Mouse (Mus musculus) limb, embryonic 15.5 days (tissue): Measurements from ENCODE around the gene Stx11. TPM values are rescaled to one million over a fixed set of nuclear protein-coding genes. Genes with fewer than 3 reads are reported as not detected.

Experiments
- ATAC-seq: fragments of 200-750 bp; cut with Nextera tagmentation; 2 replicates; pipeline ENCODE4 v1.8.0; 2017; ENCODE audit warnings: low read depth, moderate TSS enrichment; ENCODE audit not compliant: insufficient number of reproducible peaks, low FRiP score, low TSS enrichment
- H3K27ac ChIP-seq: fragments of 300-500 bp; sonication (generic); 2 replicates; pipeline ENCODE4 v1.5.1; 2015; ENCODE audit warnings: moderate library complexity, mild to moderate bottlenecking, inconsistent platforms
- H3K27me3 ChIP-seq: fragments of 300-500 bp; sonication (generic); 2 replicates; pipeline ENCODE4 v1.6.1; 2015; ENCODE audit warnings: inconsistent platforms
- H3K36me3 ChIP-seq: fragments of 300-500 bp; sonication (generic); 2 replicates; pipeline ENCODE4 v1.6.1; 2015; ENCODE audit warnings: inconsistent platforms
- H3K4me1 ChIP-seq: fragments of 300-500 bp; sonication (generic); 2 replicates; pipeline ENCODE4 v1.6.1; 2015; ENCODE audit warnings: inconsistent platforms
- H3K4me2 ChIP-seq: fragments of 300-500 bp; sonication (generic); 2 replicates; pipeline ENCODE4 v1.6.1; 2015; ENCODE audit warnings: mild to moderate bottlenecking, inconsistent platforms
- H3K4me3 ChIP-seq: fragments of 300-500 bp; sonication (generic); 2 replicates; pipeline ENCODE4 v1.5.1; 2015; ENCODE audit warnings: mild to moderate bottlenecking, inconsistent platforms
- H3K9ac ChIP-seq: fragments of 300-500 bp; sonication (generic); 2 replicates; pipeline ENCODE4 v1.6.1; 2015; ENCODE audit warnings: inconsistent platforms
- H3K9me3 ChIP-seq: fragments of 300-500 bp; sonication (generic); 2 replicates; pipeline ENCODE4 v1.6.1; 2016; ENCODE audit warnings: inconsistent platforms
- WGBS: fragments of 180-500 bp; shearing (Covaris S2); methylation state at CpG from one replicate; pipeline ENCODE4 v1.1.7; 2015; 5-methylcytosine and 5-hydroxymethylcytosine counted together
- polyA plus RNA-seq: library from polyadenylated mRNA; unstranded; fragments of >200 nt; fragmentation: Nextera tagmentation; extraction: Ambion mirVana; gene quantifications from 2 replicates; pipeline ENCODE4 v1.2.1, GENCODE M21; 2015

Stx11 gene
- polyA plus RNA-seq, 1 experiment from 2014 or later = 6.7 TPM

- 71% methylated on average over 1 of the region's 1 CpGs for WGBS
- no peak overlapping the region for H3K9ac ChIP-seq
These were observed 54.9 kb downstream of the Stx11 start for GRCm38 (mm10) chr10:12909179-12909578.

GRCm38 (mm10) chr10:12904140-12904528 lies 60.0 kb downstream of the Stx11 start:
- H3K4me3 ChIP-seq = no peak overlapping the region
- no peaks in the 10 kb centered on the region for H3K4me1 ChIP-seq
- no peaks in the 10 kb centered on the region for H3K36me3 ChIP-seq
- no peaks in the 10 kb centered on the region for H3K9me3 ChIP-seq
- H3K9ac ChIP-seq = no peak overlapping the region
- WGBS = 62% methylated on average over 5 of the region's 5 CpGs
- no peak overlapping the region for H3K4me2 ChIP-seq
- no peaks in the 10 kb centered on the region for H3K27me3 ChIP-seq
- no peak overlapping the region for H3K27ac ChIP-seq
- no peak for ATAC-seq

More at GRCm38 (mm10) chr10:12909179-12909578, 54.9 kb downstream of the Stx11 start:
- Histone ChIP-seq H3K4me2 (no peak overlapping the region), H3K36me3 (no peaks in the 10 kb centered on the region), H3K9me3 (no peaks in the 10 kb centered on the region), H3K27me3 (no peaks in the 10 kb centered on the region), H3K4me3 (no peak overlapping the region), H3K4me1 (peaks cover 5% of the 10 kb centered on the region; the same call in 1 of the 2 replicates), H3K27ac (no peak overlapping the region)
- no peak for ATAC-seq

- H3K27me3 ChIP-seq = no peaks in the 10 kb centered on the region
- no peaks in the 10 kb centered on the region for H3K9me3 ChIP-seq
- no peak overlapping the region for H3K4me2 ChIP-seq
- H3K36me3 ChIP-seq = no peaks in the 10 kb centered on the region
- no peak overlapping the region for H3K4me3 ChIP-seq
- H3K4me1 ChIP-seq = no peaks in the 10 kb centered on the region
- no peak for ATAC-seq
- H3K27ac ChIP-seq = no peak overlapping the region
- H3K9ac ChIP-seq = no peak overlapping the region
- 88% methylated on average over 5 of the region's 5 CpGs for WGBS
These were observed 60.5 kb downstream of the Stx11 start for GRCm38 (mm10) chr10:12903440-12904139.

GRCm38 (mm10) chr10:12899901-12900300 lies 64.2 kb downstream of the Stx11 start:
- no peak overlapping the region for H3K4me3 ChIP-seq

GRCm38 (mm10) chr10:12893339-12893738 lies 70.8 kb downstream of the Stx11 start:
- no peak overlapping the region for H3K4me2 ChIP-seq
- no peaks in the 10 kb centered on the region for H3K9me3 ChIP-seq
- no peaks in the 10 kb centered on the region for H3K27me3 ChIP-seq
- no peak overlapping the region for H3K9ac ChIP-seq
- no peak for ATAC-seq
- no peaks in the 10 kb centered on the region for H3K36me3 ChIP-seq
- H3K4me3 ChIP-seq = no peak overlapping the region
- no peak overlapping the region for H3K27ac ChIP-seq
- no peaks in the 10 kb centered on the region for H3K4me1 ChIP-seq
- 90% methylated on average over 3 of the region's 3 CpGs for WGBS

More at GRCm38 (mm10) chr10:12899901-12900300, 64.2 kb downstream of the Stx11 start:
- no peaks in the 10 kb centered on the region for H3K4me1 ChIP-seq
- H3K27me3 ChIP-seq = no peaks in the 10 kb centered on the region
- no peak overlapping the region for H3K9ac ChIP-seq
- H3K27ac ChIP-seq = no peak overlapping the region
- no peak overlapping the region for H3K4me2 ChIP-seq
- no peaks in the 10 kb centered on the region for H3K36me3 ChIP-seq
- WGBS = 90% methylated on average over 5 of the region's 5 CpGs
- no peak for ATAC-seq
- no peaks in the 10 kb centered on the region for H3K9me3 ChIP-seq

GRCm38 (mm10) chr10:12888373-12888772 lies 75.7 kb downstream of the Stx11 start:
- 64% methylated on average over 13 of the region's 13 CpGs for WGBS
- Histone ChIP-seq H3K4me2 (no peak overlapping the region), H3K9me3 (no peaks in the 10 kb centered on the region)

More at GRCm38 (mm10) chr10:12888373-12888772, 75.7 kb downstream of the Stx11 start:
- H3K36me3 ChIP-seq = no peaks in the 10 kb centered on the region
- no peak overlapping the region for H3K4me3 ChIP-seq
- H3K9ac ChIP-seq = no peak overlapping the region
- H3K4me1 ChIP-seq = peaks cover 3% of the 10 kb centered on the region; the same call in 1 of the 2 replicates
- no peaks in the 10 kb centered on the region for H3K27me3 ChIP-seq
- ATAC-seq = no peak
- no peak overlapping the region for H3K27ac ChIP-seq

Other genes with a start within 250 kb of the Stx11 start
- gene Utrn, start 94.9 kb downstream of the Stx11 start, polyA plus RNA-seq = 99.6 and 100 TPM in 2 replicates
- 34.8 and 36.3 TPM in 2 replicates for gene Sf3b5, start 41.0 kb upstream of the Stx11 start, polyA plus RNA-seq
- gene Plagl1, start 96.2 kb upstream of the Stx11 start, polyA plus RNA-seq = 204 and 225 TPM in 2 replicates
- gene Zc2hc1b, start 213.7 kb upstream of the Stx11 start, polyA plus RNA-seq = not detected in 2 replicates
- 70.1 and 74.3 TPM in 2 replicates for gene Ltv1, start 228.9 kb upstream of the Stx11 start, polyA plus RNA-seq